Mouse (Mus musculus) common myeloid progenitor, adult 5-6 weeks (primary cell): ENCODE results near the gene Cort. TPM values are rescaled to one million over a fixed set of nuclear protein-coding genes. Genes with fewer than 3 reads are reported as not detected.
"Not testable (repeated sequence)": the region's sequence is repeated elsewhere in the genome, so short reads cannot be mapped to it uniquely, and the experiment has no call there.

Experiments
- ATAC-seq: replicated peaks from 2 replicates; pipeline ENCODE4 v1.8.0; 2016; ENCODE audit warnings: low read depth, mild to moderate bottlenecking, moderate TSS enrichment, inconsistent platforms; ENCODE audit not compliant: poor library complexity, severe bottlenecking
- total RNA-seq: library from RNA; stranded (forward); fragments of 200-1000, 187-1606 nt; gene quantifications from 2 replicates; pipeline ENCODE4 v1.2.3, GENCODE M21; 2017

Gene Cort
- total RNA-seq, 1 experiment from 2014 or later: not detected

DNA sequence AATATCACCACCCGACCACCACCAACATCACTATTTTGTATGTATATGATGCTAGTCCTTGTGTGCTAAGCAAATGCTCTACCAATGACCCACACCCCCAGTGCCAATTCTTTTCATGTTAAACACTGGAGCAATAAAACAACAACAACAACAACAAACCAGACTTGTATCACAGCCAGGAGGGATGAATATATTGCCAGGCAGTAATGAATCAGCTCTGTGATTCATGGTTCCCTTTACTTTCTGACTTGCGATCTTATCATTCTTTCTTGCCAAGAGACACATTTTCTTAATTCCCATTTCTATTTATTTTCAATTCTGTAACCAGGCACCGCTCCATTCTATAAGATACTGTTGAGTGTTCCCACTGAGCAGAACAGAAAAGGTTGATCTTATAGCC lies 25.1 kb downstream of the Cort start:
- no peak for ATAC-seq

DNA sequence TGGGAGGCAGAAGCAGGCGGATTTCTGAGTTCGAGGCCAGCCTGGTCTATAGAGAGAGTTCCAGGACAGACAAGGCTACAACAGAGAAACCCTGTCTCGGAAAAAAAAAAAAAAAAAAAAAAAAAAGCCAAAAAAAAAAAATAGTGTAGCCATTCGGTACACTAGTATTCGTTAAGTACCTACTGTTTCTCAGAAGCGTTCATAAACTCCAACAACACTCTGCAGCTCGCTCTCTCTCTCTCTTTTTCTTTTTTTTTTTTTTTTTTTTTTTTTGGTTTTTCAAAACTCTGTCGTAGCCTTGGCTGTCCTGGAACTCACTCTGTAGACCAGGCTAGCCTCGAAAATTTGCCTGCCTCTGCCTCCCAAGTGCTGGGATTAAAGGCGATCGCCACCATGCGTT lies 26.1 kb downstream of the Cort start:
- ATAC-seq: not testable (repeated sequence)

DNA sequence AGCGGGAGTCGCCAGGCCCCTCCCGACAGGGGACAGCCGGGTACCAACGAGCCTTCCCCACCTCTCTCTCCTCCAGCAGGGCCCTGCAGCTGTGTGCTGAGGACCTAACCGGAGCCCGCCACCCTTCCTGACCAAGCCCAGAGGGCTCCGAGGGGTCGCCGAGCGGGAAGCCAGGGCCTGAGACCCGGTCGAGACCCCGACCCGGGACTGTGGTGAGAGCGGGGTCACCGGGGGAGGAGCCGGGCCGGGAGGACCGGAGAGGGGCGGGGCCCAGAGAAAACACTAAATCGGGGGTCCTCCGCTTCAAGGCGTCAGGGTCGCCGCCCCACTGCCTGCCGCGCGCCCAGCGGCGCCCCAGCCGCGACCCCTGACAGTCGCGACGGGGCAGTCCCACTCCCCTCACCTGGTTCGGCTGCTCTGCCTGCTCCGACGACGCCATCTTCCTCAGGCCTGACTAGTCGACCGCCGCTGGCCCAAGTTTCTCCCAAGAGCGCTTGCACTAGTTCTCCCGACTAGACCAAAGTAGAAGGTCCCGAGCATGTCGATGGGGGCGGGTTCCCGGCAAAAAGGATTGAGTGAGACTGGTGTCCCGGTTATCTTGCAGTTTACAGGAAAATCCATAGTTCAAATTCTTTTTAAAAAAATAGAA lies 27.1 kb downstream of the Cort start, which contains the start of gene Pex14:
Gene Pex14 (minus strand): TSS at position 508 of the 649 bp plus-strand sequence.
- ATAC-seq: peak; percentile 87

DNA sequence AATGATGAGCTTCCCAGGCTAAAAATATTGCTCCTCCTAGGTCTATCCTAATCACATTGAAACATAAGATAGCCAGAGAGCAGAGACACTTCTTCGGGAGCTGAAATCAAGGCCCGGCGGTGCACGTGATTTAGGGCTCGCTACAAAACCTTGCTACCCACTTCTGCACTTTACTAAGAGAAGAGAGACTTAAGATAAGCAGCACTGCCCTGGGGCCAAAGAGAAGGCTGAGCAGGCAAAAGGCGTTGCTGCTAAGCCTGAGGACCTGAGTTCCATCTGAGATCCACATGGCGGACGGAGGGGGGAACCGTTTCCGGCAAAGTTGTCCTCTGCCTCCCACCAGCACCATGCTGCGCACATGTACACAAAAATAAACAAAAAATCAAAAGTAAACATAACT lies 28.0 kb downstream of the Cort start:
- 0 out of 2 replicates have a peak, but pooled peaks have one; percentile 15 for ATAC-seq

DNA sequence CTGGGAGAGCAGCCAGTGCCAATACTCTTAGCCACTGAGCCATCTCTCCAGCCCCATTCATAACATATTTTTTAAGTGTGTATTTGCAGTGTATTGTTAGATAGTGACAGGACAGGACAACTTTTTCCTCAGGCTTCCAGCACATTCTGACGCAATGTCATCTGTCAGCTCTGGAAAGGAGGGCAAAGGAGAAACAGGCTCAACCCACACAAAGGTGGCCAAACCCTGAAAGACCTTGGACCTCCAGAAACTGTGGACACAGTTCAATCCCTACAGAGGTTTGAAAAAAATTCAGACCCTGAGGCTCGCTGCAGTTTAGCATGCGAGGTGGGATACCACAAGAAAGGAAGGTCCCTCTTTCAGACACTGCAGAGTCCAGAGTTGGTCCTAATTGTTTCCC lies 28.6 kb downstream of the Cort start:
- ATAC-seq: no peak

DNA sequence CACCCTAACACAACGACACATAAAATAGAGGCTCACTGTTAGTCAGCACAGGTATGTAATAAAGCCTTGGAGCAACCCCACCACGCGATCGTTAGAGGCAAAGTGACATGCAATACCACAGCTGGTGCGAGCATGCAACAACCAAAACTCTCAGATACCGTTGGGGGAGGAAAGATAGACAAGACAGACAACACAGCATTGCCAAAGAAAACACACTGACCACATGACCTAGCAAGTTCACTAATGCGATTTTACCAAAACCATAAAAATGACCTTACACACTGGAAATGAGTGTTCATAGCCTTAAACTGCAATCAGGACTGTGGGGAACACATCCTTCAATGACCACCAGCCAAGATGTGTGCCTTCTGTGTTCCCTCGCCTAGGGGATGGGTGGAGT lies 35.2 kb downstream of the Cort start:
- no peak for ATAC-seq

DNA sequence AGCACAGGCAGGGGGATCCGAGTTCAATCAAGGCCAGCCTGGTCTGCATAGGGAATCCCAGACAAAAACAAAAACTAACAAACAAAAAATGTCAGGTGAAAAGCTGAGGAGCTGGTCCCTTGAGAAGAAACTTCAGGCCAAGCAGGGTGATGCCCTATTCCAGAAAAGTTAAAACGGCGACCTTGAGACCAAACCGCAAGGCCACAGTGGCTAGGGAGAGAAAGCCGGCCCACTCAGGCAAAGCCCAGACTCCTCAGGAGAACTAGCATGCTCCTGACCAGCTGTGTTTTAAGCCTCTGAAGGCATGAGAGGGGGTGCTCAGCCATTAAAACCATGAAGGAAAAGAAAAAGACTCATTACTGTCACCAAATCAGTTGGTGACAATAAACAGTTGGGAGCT lies 41.2 kb downstream of the Cort start:
- no peak for ATAC-seq

DNA sequence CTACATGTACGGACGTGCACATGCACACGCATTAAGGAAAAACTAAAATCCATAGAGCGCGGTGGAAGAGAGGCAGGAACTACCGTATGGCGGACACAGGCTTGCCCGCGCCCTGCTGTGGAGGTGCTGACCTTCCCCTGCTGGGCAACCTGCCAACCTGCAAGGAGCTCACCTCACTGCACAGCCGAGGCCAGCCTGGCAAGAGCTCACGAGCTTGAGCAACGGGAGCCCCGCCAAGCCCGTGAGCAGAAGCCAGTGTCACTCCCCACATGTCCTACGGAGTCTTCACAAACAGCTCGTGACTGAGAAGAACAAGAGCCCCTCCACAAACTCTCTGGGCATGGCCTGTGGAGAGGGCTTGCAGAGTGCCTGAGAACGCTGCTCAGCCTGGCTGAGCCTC lies 45.0 kb downstream of the Cort start:
- ATAC-seq: no peak

DNA sequence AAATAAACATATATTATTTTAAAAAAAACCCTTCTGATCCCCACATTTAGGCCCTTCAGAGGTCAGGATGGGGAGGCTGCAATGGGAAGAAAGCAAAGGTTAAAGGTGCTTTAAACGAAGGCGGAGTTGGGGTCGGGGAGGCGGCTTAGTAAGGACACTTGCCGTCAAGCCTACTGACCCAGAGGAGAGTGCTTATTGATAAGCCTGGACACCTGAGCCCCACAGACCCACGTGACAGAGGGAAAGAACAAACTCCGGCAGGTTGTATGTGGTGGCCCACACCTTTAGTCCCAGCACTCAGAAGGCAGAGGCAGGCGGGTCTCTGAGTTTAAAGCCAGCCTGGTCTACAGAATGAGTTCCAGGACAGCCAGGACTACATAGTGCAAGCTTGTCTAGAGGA lies 46.5 kb downstream of the Cort start:
- ATAC-seq: no peak

DNA sequence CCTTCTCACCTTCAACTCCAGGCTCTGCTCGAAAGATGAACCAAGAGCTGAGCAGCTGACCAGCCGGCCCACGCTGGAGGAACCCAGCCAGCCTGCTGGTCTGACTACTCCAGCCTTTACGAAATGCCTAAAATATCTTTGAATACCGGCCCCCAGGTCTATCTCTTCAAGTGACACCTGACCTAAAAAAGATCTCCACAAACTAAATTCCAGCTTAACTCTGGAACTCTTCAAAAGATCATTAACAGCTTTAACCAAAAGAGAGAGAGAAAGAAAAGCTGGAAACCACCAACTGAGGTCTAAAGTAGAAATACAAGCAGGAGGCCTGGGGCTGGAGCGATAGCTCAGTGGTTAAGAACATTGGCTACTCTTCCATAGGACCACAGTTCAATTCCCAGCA lies 46.9 kb downstream of the Cort start:
- ATAC-seq: no peak

DNA sequence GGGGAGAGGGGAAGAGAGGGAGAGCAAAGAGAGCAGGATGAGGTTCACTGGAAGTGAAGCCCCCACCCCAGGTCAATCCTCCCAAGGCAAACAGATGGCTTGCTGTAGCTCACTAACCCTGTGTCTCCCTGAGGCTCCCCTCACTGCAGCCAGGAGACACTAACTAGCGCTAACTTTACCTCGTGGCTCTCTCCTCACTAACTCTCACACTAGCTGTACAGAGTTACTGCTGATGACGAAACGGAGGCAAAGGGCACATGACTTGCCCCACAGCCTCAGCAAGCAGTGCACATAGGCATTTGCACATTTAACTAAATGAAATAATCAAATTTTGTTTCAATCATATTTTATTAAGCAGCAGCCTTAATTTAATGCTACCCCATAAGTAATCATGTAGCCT lies 48.3 kb downstream of the Cort start:
- ATAC-seq: no peak

DNA sequence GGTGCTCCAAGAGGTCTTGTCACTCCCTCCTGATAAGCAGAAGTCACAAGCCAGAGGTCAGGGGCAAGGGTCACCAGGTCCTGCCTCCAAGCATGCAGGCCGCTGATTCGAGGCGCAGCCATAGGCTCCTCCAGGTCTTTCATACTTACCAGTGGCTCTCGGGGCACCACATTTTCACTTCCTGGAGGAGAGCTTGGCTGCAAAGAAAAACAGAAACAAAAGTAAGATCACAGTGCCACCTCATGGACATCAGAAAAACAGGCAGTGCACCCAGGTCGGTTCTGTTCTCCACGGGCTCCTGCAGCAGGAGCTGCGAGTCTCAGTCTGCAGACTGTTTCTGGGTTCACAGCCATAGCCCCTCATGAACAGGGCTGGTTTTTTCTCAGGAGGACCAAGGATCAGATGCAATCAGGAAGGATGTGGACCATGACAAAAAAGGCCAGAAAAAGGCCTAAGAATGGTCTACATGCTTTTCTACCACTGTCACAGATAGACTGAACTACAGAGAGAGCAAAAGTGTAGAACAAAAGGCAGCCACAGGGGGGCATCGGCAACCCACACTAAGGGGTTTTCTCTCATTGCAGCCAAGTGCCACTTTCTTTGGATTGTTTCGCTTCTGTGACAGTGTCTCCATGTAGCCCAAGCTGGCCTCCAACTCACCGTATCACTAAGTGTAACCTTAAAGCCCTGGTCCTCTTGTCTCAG lies 50.5 kb downstream of the Cort start:
- peak; percentile 97 for ATAC-seq

DNA sequence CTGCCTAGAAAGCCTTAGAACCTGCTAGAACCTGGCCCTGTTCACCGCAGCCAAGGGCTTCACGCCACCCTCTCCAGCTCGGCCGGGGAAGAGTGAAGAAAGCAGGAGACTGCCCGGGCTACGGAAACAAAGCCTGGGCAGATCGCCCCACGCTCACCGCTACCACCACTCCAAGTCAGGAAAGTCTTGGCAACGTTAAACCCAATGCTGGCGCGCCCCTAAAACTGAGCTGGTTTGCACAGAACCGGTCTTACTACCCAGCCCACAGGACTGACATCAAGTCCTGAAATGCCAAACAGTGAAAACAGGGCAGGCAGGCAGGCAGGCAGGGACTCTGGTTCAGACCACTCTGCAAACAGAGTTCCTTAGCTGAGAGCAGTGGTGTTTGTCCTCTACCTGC lies 51.5 kb downstream of the Cort start:
- ATAC-seq: no peak

Other genes with a start within 250 kb of the Cort start
- gene Pex14, start 26.9 kb downstream of the Cort start, total RNA-seq: 11.9 and 12.1 TPM in 2 replicates
- 19.1 and 22.9 TPM in 2 replicates for gene Dffa, start 22.6 kb downstream of the Cort start, total RNA-seq
- 16.2 and 32.3 TPM in 2 replicates for gene Cenps, start 10.9 kb upstream of the Cort start, total RNA-seq
- 47.9 and 56.8 TPM in 2 replicates for gene Pgd, start 40.0 kb upstream of the Cort start, total RNA-seq
- 6.0 and 6.6 TPM in 2 replicates for gene Kif1b, start 180.9 kb upstream of the Cort start, total RNA-seq